Mouse (Mus musculus): ENCODE data around the gene Qdpr. TPM values are rescaled to one million over a fixed set of nuclear protein-coding genes. Genes with fewer than 3 reads are reported as not detected.
"Not testable (repeated sequence)": the region's sequence is repeated elsewhere in the genome, so short reads cannot be mapped to it uniquely, and the experiment has no call there.

The Qdpr gene
- polyA plus RNA-seq, 1 experiment from 2014 or later = 126 TPM

- H3K4me1 ChIP-seq = peaks cover 16% of the 10 kb centered on the region
- no peaks in the 10 kb centered on the region for H3K9me3 ChIP-seq (replicated peaks)
- 3% methylated on average over 8 of the region's 8 CpGs for WGBS
- 0 out of 2 replicates have a peak, but pooled peaks cover 7% of the 10 kb centered on the region for H3K36me3 ChIP-seq
- no peaks in the 10 kb centered on the region for H3K27me3 ChIP-seq
- H3K27ac ChIP-seq (replicated peaks) = no peak overlapping the region
- no peak for ATAC-seq (ENCODE audit: insufficient number of reproducible peaks, low FRiP score, low TSS enrichment, low read depth)
- H3K4me3 ChIP-seq (replicated peaks) = peak overlapping the region; percentile 62
- peak overlapping the region; percentile 56 for H3K9ac ChIP-seq
- H3K4me2 ChIP-seq (replicated peaks) = peak overlapping the region; percentile 86
Observed at GRCm38 (mm10) chr5:45449206-45449605, 830 bp downstream of the Qdpr start.

- whole genome bisulfite sequencing = 37% methylated on average over 5 of the region's 5 CpGs
Observed at GRCm38 (mm10) chr5:45448676-45449075, 1.4 kb downstream of the Qdpr start.

GRCm38 (mm10) chr5:45444130-45444832 is 5.8 kb downstream of the Qdpr start:
- H3K4me1 ChIP-seq = peaks cover 14% of the 10 kb centered on the region
- WGBS = 81% methylated on average over 8 of the region's 8 CpGs

More at GRCm38 (mm10) chr5:45448676-45449075, 1.4 kb downstream of the Qdpr start:
- Histone ChIP-seq H3K27ac (replicated peaks) (no peak overlapping the region), H3K4me2 (replicated peaks) (peak overlapping the region; percentile 86), H3K4me1 (peaks cover 16% of the 10 kb centered on the region), H3K27me3 (no peaks in the 10 kb centered on the region), H3K9ac (peak overlapping the region; percentile 56; the same call in 1 of the 2 replicates), H3K36me3 (0 out of 2 replicates have a peak, but pooled peaks cover 12% of the 10 kb centered on the region), H3K9me3 (replicated peaks) (no peaks in the 10 kb centered on the region), H3K4me3 (replicated peaks) (peak overlapping the region; percentile 62; the same call in 1 of the 2 replicates)
- no peak for ATAC-seq (ENCODE audit: insufficient number of reproducible peaks, low FRiP score, low TSS enrichment, low read depth)

GRCm38 (mm10) chr5:45441745-45442144 is 8.3 kb downstream of the Qdpr start:
- H3K4me3 ChIP-seq (replicated peaks) = no peak overlapping the region
- no peak overlapping the region for H3K4me2 ChIP-seq (replicated peaks)
- no peak for ATAC-seq (ENCODE audit: insufficient number of reproducible peaks, low FRiP score, low TSS enrichment, low read depth)
- H3K9ac ChIP-seq = no peak overlapping the region
- no peaks in the 10 kb centered on the region for H3K4me1 ChIP-seq
- H3K27me3 ChIP-seq = no peaks in the 10 kb centered on the region
- peaks cover 38% of the 10 kb centered on the region; the same call in 1 of the 2 replicates for H3K36me3 ChIP-seq
- H3K9me3 ChIP-seq (replicated peaks) = no peaks in the 10 kb centered on the region
- WGBS = 77% methylated on average over 3 of the region's 3 CpGs
- no peak overlapping the region for H3K27ac ChIP-seq (replicated peaks)

More at GRCm38 (mm10) chr5:45444130-45444832, 5.8 kb downstream of the Qdpr start:
- Histone ChIP-seq H3K27ac (replicated peaks) (no peak overlapping the region), H3K36me3 (peaks cover 24% of the 10 kb centered on the region; the same call in 1 of the 2 replicates), H3K27me3 (no peaks in the 10 kb centered on the region), H3K9ac (no peak overlapping the region), H3K4me3 (replicated peaks) (no peak overlapping the region), H3K4me2 (replicated peaks) (no peak overlapping the region), H3K9me3 (replicated peaks) (no peaks in the 10 kb centered on the region)
- ATAC-seq (ENCODE audit: insufficient number of reproducible peaks, low FRiP score, low TSS enrichment, low read depth) = no peak

- H3K4me2 ChIP-seq (replicated peaks) = no peak overlapping the region
- ATAC-seq (ENCODE audit: insufficient number of reproducible peaks, low FRiP score, low TSS enrichment, low read depth) = no peak
- no peaks in the 10 kb centered on the region for H3K27me3 ChIP-seq
- H3K4me1 ChIP-seq = no peaks in the 10 kb centered on the region
- H3K27ac ChIP-seq (replicated peaks) = no peak overlapping the region
- H3K36me3 ChIP-seq = peaks cover 38% of the 10 kb centered on the region; the same call in 1 of the 2 replicates
- H3K9me3 ChIP-seq (replicated peaks) = no peaks in the 10 kb centered on the region
- 84% methylated on average over 3 of the region's 3 CpGs for WGBS
- H3K9ac ChIP-seq = no peak overlapping the region
- no peak overlapping the region for H3K4me3 ChIP-seq (replicated peaks)
Observed at GRCm38 (mm10) chr5:45441124-45441523, 8.9 kb downstream of the Qdpr start.

- Histone ChIP-seq H3K9me3 (replicated peaks) (no peaks in the 10 kb centered on the region), H3K9ac (no peak overlapping the region), H3K27ac (replicated peaks) (no peak overlapping the region), H3K36me3 (peaks cover 36% of the 10 kb centered on the region; the same call in 1 of the 2 replicates), H3K4me3 (replicated peaks) (no peak overlapping the region), H3K4me2 (replicated peaks) (no peak overlapping the region), H3K4me1 (no peaks in the 10 kb centered on the region), H3K27me3 (no peaks in the 10 kb centered on the region)
- no peak for ATAC-seq (ENCODE audit: insufficient number of reproducible peaks, low FRiP score, low TSS enrichment, low read depth)
- WGBS = 78% methylated on average over 8 of the region's 8 CpGs
Observed at GRCm38 (mm10) chr5:45438301-45438700, 11.7 kb downstream of the Qdpr start.

- Histone ChIP-seq H3K4me2 (replicated peaks) (no peak overlapping the region), H3K27me3 (no peaks in the 10 kb centered on the region), H3K4me1 (no peaks in the 10 kb centered on the region), H3K36me3 (peaks cover 36% of the 10 kb centered on the region; the same call in 1 of the 2 replicates), H3K27ac (replicated peaks) (no peak overlapping the region), H3K9ac (no peak overlapping the region), H3K4me3 (replicated peaks) (no peak overlapping the region), H3K9me3 (replicated peaks) (no peaks in the 10 kb centered on the region)
- ATAC-seq (ENCODE audit: insufficient number of reproducible peaks, low FRiP score, low TSS enrichment, low read depth) = no peak
- WGBS = 57% methylated on average over 4 of the region's 4 CpGs
Observed at GRCm38 (mm10) chr5:45437826-45438225, 12.2 kb downstream of the Qdpr start.

- Histone ChIP-seq H3K4me3 (replicated peaks) (no peak overlapping the region), H3K4me1 (no peaks in the 10 kb centered on the region), H3K27ac (replicated peaks) (no peak overlapping the region), H3K27me3 (no peaks in the 10 kb centered on the region), H3K9ac (no peak overlapping the region), H3K4me2 (replicated peaks) (no peak overlapping the region), H3K36me3 (peaks cover 36% of the 10 kb centered on the region; the same call in 1 of the 2 replicates), H3K9me3 (replicated peaks) (no peaks in the 10 kb centered on the region)
- ATAC-seq (ENCODE audit: insufficient number of reproducible peaks, low FRiP score, low TSS enrichment, low read depth) = 0 out of 2 replicates have a peak, but pooled peaks have one; percentile 24
- 64% methylated on average over 14 of the region's 14 CpGs for WGBS
Observed at GRCm38 (mm10) chr5:45435967-45436950, 13.8 kb downstream of the Qdpr start.

GRCm38 (mm10) chr5:45427891-45428290 is 22.1 kb downstream of the Qdpr start:
- Histone ChIP-seq H3K4me3 (replicated peaks) (no peak overlapping the region), H3K9me3 (replicated peaks) (no peaks in the 10 kb centered on the region), H3K27me3 (no peaks in the 10 kb centered on the region), H3K4me1 (no peaks in the 10 kb centered on the region), H3K27ac (replicated peaks) (no peak overlapping the region), H3K4me2 (replicated peaks) (no peak overlapping the region), H3K9ac (no peak overlapping the region), H3K36me3 (no peaks in the 10 kb centered on the region)
- WGBS = 93% methylated on average over 7 of the region's 7 CpGs
- no peak for ATAC-seq (ENCODE audit: insufficient number of reproducible peaks, low FRiP score, low TSS enrichment, low read depth)

- WGBS = 72% methylated on average over 1 of the region's 1 CpGs
- Histone ChIP-seq H3K4me2 (replicated peaks) (no peak overlapping the region), H3K4me3 (replicated peaks) (no peak overlapping the region), H3K27me3 (no peaks in the 10 kb centered on the region), H3K27ac (replicated peaks) (no peak overlapping the region), H3K9me3 (replicated peaks) (no peaks in the 10 kb centered on the region), H3K36me3 (no peaks in the 10 kb centered on the region), H3K4me1 (no peaks in the 10 kb centered on the region), H3K9ac (no peak overlapping the region)
- no peak for ATAC-seq (ENCODE audit: insufficient number of reproducible peaks, low FRiP score, low TSS enrichment, low read depth)
Observed at GRCm38 (mm10) chr5:45426416-45427034, 23.5 kb downstream of the Qdpr start.

- not testable (repeated sequence) for H3K27ac ChIP-seq (replicated peaks); H3K27me3 ChIP-seq; H3K9me3 ChIP-seq (replicated peaks); H3K4me1 ChIP-seq; H3K36me3 ChIP-seq; ATAC-seq (ENCODE audit: insufficient number of reproducible peaks, low FRiP score, low TSS enrichment, low read depth); H3K4me2 ChIP-seq (replicated peaks); H3K4me3 ChIP-seq (replicated peaks); H3K9ac ChIP-seq
- WGBS = 39% methylated on average over 1 of the region's 1 CpGs
Observed at GRCm38 (mm10) chr5:45425771-45426170, 24.3 kb downstream of the Qdpr start.

Data from embryonic facial prominence, embryonic 15.5 days (tissue).